Mouse (Mus musculus) CH12.LX (cell line): Measurements from ENCODE around the gene Msh5. TPM values are rescaled to one million over a fixed set of nuclear protein-coding genes. Genes with fewer than 3 reads are reported as not detected.

Experiments
- DNase-seq: peaks from one replicate; pipeline ENCODE4 v3.0.0-alpha.2; 2013; ENCODE audit errors: extremely low read depth
- H3K27ac ChIP-seq: 2 replicates; pipeline ENCODE4 v1.5.1; 2012; ENCODE audit warnings: low read depth, mild to moderate bottlenecking, control low read depth, moderate library complexity; ENCODE audit not compliant: insufficient read depth
- H3K27me3 ChIP-seq: replicated peaks from 2 replicates; pipeline ENCODE3; 2012; ENCODE audit warnings: inconsistent platforms
- H3K36me3 ChIP-seq, 2 experiments: replicated peaks in 1 of 2; 2 replicates each; pipeline versions ENCODE3 to v1.6.1; 2012; ENCODE audit warnings: inconsistent platforms in 1 of 2, low read length in 1 of 2, mild to moderate bottlenecking in 1 of 2, mixed read lengths in 1 of 2, moderate library complexity in 1 of 2; ENCODE audit not compliant: control insufficient read depth in 1 of 2, insufficient read depth in 1 of 2
- H3K4me1 ChIP-seq, 2 experiments: 2 replicates each; pipeline ENCODE4 v1.6.1; 2012; ENCODE audit warnings: inconsistent platforms in 1 of 2, moderate library complexity in 1 of 2; ENCODE audit not compliant: insufficient read depth in 2 of 2, control insufficient read depth in 1 of 2
- H3K4me2 ChIP-seq: 2 replicates; pipeline ENCODE4 v1.6.1; 2012; ENCODE audit warnings: low read depth, mild to moderate bottlenecking, control low read depth; ENCODE audit not compliant: poor library complexity, insufficient read depth, severe bottlenecking
- H3K4me3 ChIP-seq, 3 experiments: fragments of 150-350 bp in 1 of 3; sonication (generic) in 1 of 3; replicated peaks in 1 of 3; 2 replicates each; pipeline versions ENCODE3 to v1.5.1; 2011 to 2012; ENCODE audit warnings: low read depth in 2 of 3, low read length in 2 of 3, mild to moderate bottlenecking in 2 of 3, moderate library complexity in 2 of 3, control low read depth in 1 of 3, improper control_type of control experiment in 1 of 3, inconsistent platforms in 1 of 3, mixed read lengths in 1 of 3; ENCODE audit not compliant: poor library complexity in 1 of 3
- H3K79me2 ChIP-seq: replicated peaks from 2 replicates; pipeline ENCODE4 v1.6.1; 2012; ENCODE audit warnings: mild to moderate bottlenecking, moderate library complexity; ENCODE audit not compliant: control insufficient read depth, poor library complexity, insufficient read depth, severe bottlenecking; ENCODE audit errors: extremely low read depth
- H3K9ac ChIP-seq: 2 replicates; pipeline ENCODE4 v1.6.1; 2012; ENCODE audit warnings: low read depth, mild to moderate bottlenecking, control low read depth, moderate library complexity; ENCODE audit not compliant: insufficient read depth
- H3K9me3 ChIP-seq: replicated peaks from 2 replicates; pipeline ENCODE3; 2012; ENCODE audit warnings: low read length, inconsistent platforms, mixed read lengths
- CHD1 ChIP-seq: IDR thresholded peaks from 2 replicates; pipeline ENCODE4 v1.6.1; 2012; ENCODE audit warnings: low read depth, low read length, improper control_type of control experiment, inconsistent platforms
- CTCF ChIP-seq, 2 experiments: IDR thresholded peaks in 1 of 2; conservative IDR thresholded peaks in 1 of 2; 2 replicates each; pipeline ENCODE4 v1.5.1; 2011 to 2012; ENCODE audit warnings: low read depth in 2 of 2, low read length in 2 of 2, improper control_type of control experiment in 1 of 2, inconsistent platforms in 1 of 2, mild to moderate bottlenecking in 1 of 2, moderate library complexity in 1 of 2
- ETS1 ChIP-seq: conservative IDR thresholded peaks from 2 replicates; pipeline ENCODE4 v1.6.1; 2012; ENCODE audit warnings: low read depth, mild to moderate bottlenecking, inconsistent platforms, low read length, improper control_type of control experiment, moderate library complexity
- GABPA ChIP-seq: IDR thresholded peaks from 2 replicates; pipeline ENCODE4 v1.6.1; 2012; ENCODE audit warnings: low read depth, low read length, improper control_type of control experiment, inconsistent platforms; ENCODE audit not compliant: insufficient replicate concordance
- HCFC1 ChIP-seq: IDR thresholded peaks from 2 replicates; pipeline ENCODE4 v1.6.1; 2012; ENCODE audit warnings: low read depth, mild to moderate bottlenecking, inconsistent platforms, low read length, improper control_type of control experiment
- IRF4 ChIP-seq: IDR thresholded peaks from 2 replicates; pipeline ENCODE4 v1.6.1; 2014; ENCODE audit warnings: low read depth, mild to moderate bottlenecking, inconsistent platforms, low read length, improper control_type of control experiment
- MEF2A ChIP-seq: IDR thresholded peaks from 2 replicates; pipeline ENCODE4 v1.6.1; 2014; ENCODE audit warnings: low read depth, mild to moderate bottlenecking, inconsistent platforms, low read length, improper control_type of control experiment, borderline replicate concordance
- NRF1 ChIP-seq: IDR thresholded peaks from 2 replicates; pipeline ENCODE4 v1.6.1; 2014; ENCODE audit warnings: low read depth, mild to moderate bottlenecking, inconsistent platforms, low read length, improper control_type of control experiment, moderate library complexity
- PAX5 ChIP-seq: IDR thresholded peaks from 2 replicates; pipeline ENCODE4 v1.6.1; 2012; ENCODE audit warnings: low read length, inconsistent platforms, mixed read lengths
- POLR2A ChIP-seq: IDR thresholded peaks from 2 replicates; pipeline ENCODE4 v1.6.1; 2011; ENCODE audit warnings: low read depth, mild to moderate bottlenecking, improper control_type of control experiment, low read length
- POLR2AphosphoS2 ChIP-seq: IDR thresholded peaks from 2 replicates; pipeline ENCODE4 v1.6.1; 2011; ENCODE audit warnings: low read depth, low read length, improper control_type of control experiment
- RCOR1 ChIP-seq: conservative IDR thresholded peaks from 2 replicates; pipeline ENCODE4 v1.6.1; 2012; ENCODE audit warnings: low read depth, mild to moderate bottlenecking, inconsistent platforms, low read length, improper control_type of control experiment
- SMC3 ChIP-seq: IDR thresholded peaks from 2 replicates; pipeline ENCODE4 v1.6.1; 2011; ENCODE audit warnings: low read depth, low read length, improper control_type of control experiment
- USF2 ChIP-seq: conservative IDR thresholded peaks from 2 replicates; pipeline ENCODE4 v1.6.1; 2011; ENCODE audit warnings: low read depth, low read length, improper control_type of control experiment
- ZC3H11A ChIP-seq: IDR thresholded peaks from 2 replicates; pipeline ENCODE4 v1.6.1; 2012; ENCODE audit warnings: low read depth, mild to moderate bottlenecking, inconsistent platforms, low read length, improper control_type of control experiment
- ZKSCAN1 ChIP-seq: IDR thresholded peaks from 2 replicates; pipeline ENCODE4 v1.6.1; 2012; ENCODE audit warnings: low read depth, inconsistent platforms, low read length, improper control_type of control experiment, borderline replicate concordance
- ZNF384 ChIP-seq: IDR thresholded peaks from 2 replicates; pipeline ENCODE4 v1.6.1; 2012; ENCODE audit warnings: low read depth, low read length, improper control_type of control experiment, inconsistent platforms
- dilution Hi-C: fragments of 300-500 bp; cut with MboI; formaldehyde crosslinking; loops from 2 replicates; pipeline ENCODE4 v1.14.3; 2020; ENCODE audit warnings: low sequenced_read_pairs; ENCODE audit not compliant: extremely low pct_unique_long_range_greater_than_20kb, extremely low pct_ligation_motif_present
- in situ Hi-C: fragments of 300-500 bp; cut with MboI; formaldehyde crosslinking; loops from 3 replicates; pipeline ENCODE4 v1.14.3; 2019; ENCODE audit warnings: low sequenced_read_pairs, low pct_ligation_motif_present, low pct_unique_long_range_greater_than_20kb, mixed read lengths
- polyA plus RNA-seq: library from polyadenylated mRNA; unstranded; fragments of >175 nt; gene quantifications from 2 replicates; pipeline ENCODE4 v1.2.1, GENCODE M21; 2012; ENCODE audit warnings: low read depth; ENCODE audit not compliant: insufficient read length
- total RNA-seq, 2 experiments: library from RNA; depleted of rRNA; stranded (reverse); fragments of 300-350 nt in 1 of 2; fragments of >200 nt in 1 of 2; gene quantifications; 2 replicates each; pipeline ENCODE4 v1.2.3; 2012 to 2014

Gene Msh5
- total and polyA plus RNA-seq, 3 experiments = 6.1 to 13.1 (median 10.6) TPM

DNA sequence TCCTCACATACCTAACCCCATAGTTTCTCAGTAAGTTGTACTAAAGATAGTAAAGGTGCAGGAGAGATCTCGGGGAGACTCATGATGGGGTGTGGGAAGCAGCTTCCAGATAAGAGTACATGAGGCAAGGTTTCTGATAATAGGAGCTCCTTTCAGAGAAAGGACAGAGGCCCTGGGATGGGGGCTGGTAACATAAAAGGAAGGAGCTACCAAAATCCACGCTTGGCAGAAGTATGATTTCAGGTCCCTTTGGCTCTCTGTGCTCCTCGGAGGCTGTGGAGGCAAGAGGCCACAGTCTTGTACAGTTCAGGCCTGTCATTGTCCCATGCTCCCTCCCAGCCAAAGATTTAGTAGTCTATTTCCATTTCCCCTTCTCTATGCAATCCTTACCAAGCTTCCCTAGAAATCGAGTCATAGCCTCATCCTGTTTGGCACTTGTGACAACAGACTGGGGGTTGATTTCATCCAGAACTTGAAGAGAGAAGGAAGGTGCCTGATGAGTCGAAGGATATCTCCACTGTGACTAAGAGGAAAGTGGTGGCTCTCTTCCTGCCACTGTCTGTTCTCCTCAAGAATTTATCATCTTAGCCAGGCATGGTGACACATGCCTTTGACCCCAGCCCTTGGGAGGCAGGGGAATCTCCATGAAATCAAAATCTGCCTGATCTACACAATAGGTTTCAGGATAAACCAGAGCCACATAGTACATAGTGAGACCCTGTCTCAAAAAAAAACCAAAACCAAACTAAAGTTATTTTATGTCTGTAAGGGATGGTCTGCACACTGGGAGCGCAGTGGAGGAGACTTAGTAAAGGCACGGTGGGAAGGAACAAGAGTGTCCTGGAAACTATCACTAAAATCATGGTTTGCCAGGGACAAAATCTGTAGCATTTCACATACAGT, 1.4 kb downstream of the Msh5 start:
- H3K79me2 ChIP-seq = 0 out of 2 replicates have a peak, but pooled peaks cover 3% of the 10 kb centered on the region
- TF ChIP-seq POLR2A (no peak), ETS1 (no peak), MEF2A (no peak), ZNF384 (0 out of 2 replicates have a peak, but pooled peaks have one; percentile 9), SMC3 (no peak), POLR2AphosphoS2 (no peak), PAX5 (no peak), USF2 (no peak), RCOR1 (no peak), CTCF (conservative IDR thresholded peaks at IDR 0.05 in 1 of 2, IDR thresholded peaks at IDR 0.05 in 1 of 2; ENCODE audit: low read depth in 2 of 2, low read length in 2 of 2) (0 out of 4 replicates have a peak, but pooled peaks of 1 of the 2 experiments have one; percentile 2)
- dilution Hi-C loops (no loop called here), in situ Hi-C loops (no loop called here)
- H3K27ac ChIP-seq = no peak overlapping the region
- no peaks in the 10 kb centered on the region for H3K27me3 ChIP-seq
- peak overlapping the region in 2 of 3 experiments; percentile 62 to 67 for H3K4me3 ChIP-seq
- H3K4me2 ChIP-seq = 0 out of 2 replicates have a peak overlapping the region, but pooled peaks have one; percentile 47
- peaks cover 0 to 2% of the 10 kb centered on the region in 2 experiments for H3K36me3 ChIP-seq
- DNase-seq = no peak
- no peaks in the 10 kb centered on the region for H3K9me3 ChIP-seq
- H3K4me1 ChIP-seq = peaks cover 5 to 57% of the 10 kb centered on the region in 2 experiments; a peak in 3 of 4 replicates
- H3K9ac ChIP-seq = peak overlapping the region; percentile 65; the same call in 1 of the 2 replicates

DNA sequence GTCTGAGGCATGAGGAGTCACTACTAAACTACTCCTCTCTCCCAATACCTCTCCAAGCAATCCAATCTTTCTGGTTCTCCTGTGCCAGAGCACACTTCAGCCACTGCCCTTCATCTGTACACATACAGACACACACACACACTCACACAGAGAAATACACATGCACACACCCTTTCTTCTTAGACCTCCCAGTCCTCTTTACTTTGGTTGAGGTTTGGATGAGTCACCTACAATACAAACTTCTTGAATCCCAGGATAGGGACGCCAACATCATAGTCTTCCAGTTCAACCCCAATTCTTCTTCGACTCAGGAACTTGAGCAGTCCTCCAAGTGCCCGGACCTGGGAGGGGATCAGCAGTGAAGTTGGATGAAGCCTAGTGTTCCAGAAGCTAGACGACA, 2.8 kb downstream of the Msh5 start:
- H3K4me1 ChIP-seq = peaks cover 5 to 57% of the 10 kb centered on the region in 2 experiments; a peak in 3 of 4 replicates
- no peaks in the 10 kb centered on the region for H3K79me2 ChIP-seq
- DNase-seq = no peak
- no peaks in the 10 kb centered on the region for H3K27me3 ChIP-seq
- in situ Hi-C loops (no loop called here), dilution Hi-C loops (no loop called here)
- no peak overlapping the region for H3K27ac ChIP-seq
- H3K9me3 ChIP-seq = no peaks in the 10 kb centered on the region
- H3K36me3 ChIP-seq = peaks cover 0 to 5% of the 10 kb centered on the region in 2 experiments
- no peak overlapping the region for H3K4me3 ChIP-seq
- no peak overlapping the region for H3K4me2 ChIP-seq
- TF ChIP-seq HCFC1 = no peak
- no peak for TF ChIP-seq ZC3H11A
- TF ChIP-seq IRF4 = no peak
- TF ChIP-seq NRF1 = no peak
- no peak for TF ChIP-seq CHD1
- no peak for TF ChIP-seq PAX5
- no peak for TF ChIP-seq ZKSCAN1
- no peak for TF ChIP-seq GABPA
- no peak for TF ChIP-seq RCOR1
- H3K9ac ChIP-seq = no peak overlapping the region
